Comparison of ENCODE assay signal across 7 mouse cellular contexts in genomic region chr9:70421257-70422056, GRCm38 (mm10). TPM values are rescaled to one million over a fixed set of nuclear protein-coding genes. Genes with fewer than 3 reads are reported as not detected.
DNase-seq lines count a peak whose midpoint lies in the region; ATAC-seq and TF ChIP-seq lines count a peak whose summit lies in the region.

Gene Ccnb2, minus strand, starts transcription at chr9:70421547.

- no peaks in the 10 kb centered on the region for H3K27me3 ChIP-seq in embryonic facial prominence, embryonic 12.5 days
- no peaks in the 10 kb centered on the region for H3K27me3 ChIP-seq in limb, embryonic 11.5 days (ENCODE audit: control insufficient read depth, insufficient read depth, low read length)
- H3K27me3 ChIP-seq in midbrain, embryonic 14.5 days (ENCODE audit: control insufficient read depth, insufficient read depth, low read length): no peaks in the 10 kb centered on the region
- H3K27me3 ChIP-seq in spleen, adult 2 months (ENCODE audit: control insufficient read depth, insufficient read depth, low read length): no peaks in the 10 kb centered on the region

- H3K4me1 ChIP-seq in embryonic facial prominence, embryonic 12.5 days: peaks cover 7% of the 10 kb centered on the region; the same call in 1 of the 2 replicates
- no peaks in the 10 kb centered on the region for H3K4me1 ChIP-seq in limb, embryonic 11.5 days (ENCODE audit: control insufficient read depth, insufficient read depth, low read length)
- H3K4me1 ChIP-seq in midbrain, embryonic 14.5 days (ENCODE audit: control insufficient read depth, insufficient read depth, low read length): 0 out of 2 replicates have a peak, but pooled peaks cover 6% of the 10 kb centered on the region
- H3K4me1 ChIP-seq in spleen, adult 2 months (ENCODE audit: control insufficient read depth, insufficient read depth, insufficient read length): peaks cover 2% of the 10 kb centered on the region

- ATAC-seq in embryonic facial prominence, embryonic 12.5 days (ENCODE audit: insufficient number of reproducible peaks, insufficient read depth, low FRiP score, low TSS enrichment): peak; percentile 92
- peak; percentile 92 for ATAC-seq in limb, embryonic 11.5 days (ENCODE audit: insufficient number of reproducible peaks, low FRiP score, low TSS enrichment, low read depth)
- ATAC-seq in midbrain, embryonic 14.5 days (ENCODE audit: low FRiP score, low TSS enrichment): peak; percentile 92

- peak within 1 kb of the TSS; percentile 73; the same call in 1 of the 2 replicates for H3K27ac ChIP-seq in embryonic facial prominence, embryonic 12.5 days
- peak within 1 kb of the TSS; percentile 67 for H3K27ac ChIP-seq in limb, embryonic 11.5 days (replicated peaks; ENCODE audit: low read depth, low read length)
- H3K27ac ChIP-seq in midbrain, embryonic 14.5 days (replicated peaks; ENCODE audit: low read depth, low read length): no peak within 1 kb of the TSS
- no peak within 1 kb of the TSS for H3K27ac ChIP-seq in spleen, adult 2 months (ENCODE audit: insufficient read depth, low read length)

- H3K4me2 ChIP-seq in embryonic facial prominence, embryonic 12.5 days (replicated peaks): peak within 1 kb of the TSS; percentile 83
- H3K4me2 ChIP-seq in limb, embryonic 11.5 days (ENCODE audit: low read depth, severe bottlenecking): peak within 1 kb of the TSS; percentile 85
- H3K4me2 ChIP-seq in midbrain, embryonic 14.5 days (ENCODE audit: low read length): peak within 1 kb of the TSS; percentile 95

- TF ChIP-seq CTCF in spleen, adult 2 months (IDR thresholded peaks at IDR 0.05; ENCODE audit: extremely low read depth, insufficient read depth, insufficient read length, insufficient replicate concordance): no peak

- peak within 1 kb of the TSS; percentile 73 for H3K4me3 ChIP-seq in embryonic facial prominence, embryonic 12.5 days
- H3K4me3 ChIP-seq in limb, embryonic 11.5 days (ENCODE audit: low read depth, low read length): peak within 1 kb of the TSS; percentile 77
- H3K4me3 ChIP-seq in midbrain, embryonic 14.5 days (replicated peaks; ENCODE audit: low read depth, low read length): peak within 1 kb of the TSS; percentile 41
- peak within 1 kb of the TSS; percentile 66 for H3K4me3 ChIP-seq in spleen, adult 2 months (ENCODE audit: extremely low read depth, insufficient read depth, insufficient read length)

- DNase-seq in adrenal gland, postnatal 14 days: peak; percentile 94
- DNase-seq in heart, adult 11 months: peak; percentile 99
- peak; percentile 80 for DNase-seq in kidney, adult 18-20 months
- peak; percentile 94 for DNase-seq in limb, embryonic 11.5 days (ENCODE audit: low spot score)
- peak; percentile 96 for DNase-seq in midbrain, embryonic 14.5 days
- DNase-seq in spleen, adult 2 months (ENCODE audit: low read depth in 1 of 2, low spot score in 2 of 2): peak; percentile 70 to 83

- TF ChIP-seq POLR2A in spleen, adult 2 months (IDR thresholded peaks at IDR 0.05; ENCODE audit: low read depth, low read length): no peak

- peaks cover 38% of the 10 kb centered on the region for H3K36me3 ChIP-seq in embryonic facial prominence, embryonic 12.5 days
- peaks cover 7% of the 10 kb centered on the region for H3K36me3 ChIP-seq in limb, embryonic 11.5 days (ENCODE audit: control insufficient read depth, insufficient read depth, low read length)
- peaks cover 35% of the 10 kb centered on the region for H3K36me3 ChIP-seq in midbrain, embryonic 14.5 days (ENCODE audit: control insufficient read depth, insufficient read depth, low read length)
- H3K36me3 ChIP-seq in spleen, adult 2 months (ENCODE audit: control insufficient read depth, insufficient read depth, low read length): peaks cover 6% of the 10 kb centered on the region

- no peaks in the 10 kb centered on the region for H3K9me3 ChIP-seq in embryonic facial prominence, embryonic 12.5 days
- H3K9me3 ChIP-seq in limb, embryonic 11.5 days (ENCODE audit: control insufficient read depth, low read length): no peaks in the 10 kb centered on the region
- H3K9me3 ChIP-seq in midbrain, embryonic 14.5 days (ENCODE audit: control insufficient read depth, low read length): no peaks in the 10 kb centered on the region

- H3K9ac ChIP-seq in embryonic facial prominence, embryonic 12.5 days: peak within 1 kb of the TSS; percentile 75
- peak within 1 kb of the TSS; percentile 89 for H3K9ac ChIP-seq in limb, embryonic 11.5 days (ENCODE audit: low read length)
- H3K9ac ChIP-seq in midbrain, embryonic 14.5 days (replicated peaks; ENCODE audit: low read length): 0 out of 2 replicates have a peak within 1 kb of the TSS, but pooled peaks have one; percentile 23

- 4% methylated on average over 45 of the region's 45 CpGs for WGBS in embryonic facial prominence, embryonic 12.5 days
- WGBS in limb, embryonic 11.5 days: 3% methylated on average over 40 of the region's 45 CpGs
- WGBS in midbrain, embryonic 14.5 days: 3% methylated on average over 45 of the region's 45 CpGs
- under 1% methylated on average over 45 of the region's 45 CpGs for WGBS in spleen, adult 2 months

RNA-seq across cellular contexts. Expression of gene Ccnb2, which starts in this region (rescaled TPM):
- 18.8 and 26.1 TPM in 2 replicates for total RNA-seq in adrenal gland, postnatal 14 days (2021)
- 178 and 180 TPM in 2 replicates for polyA plus RNA-seq in embryonic facial prominence, embryonic 12.5 days (2016; fragmentation: Nextera tagmentation; extraction: Ambion mirVana)
- 255 TPM in 2 replicates for polyA plus RNA-seq in limb, embryonic 11.5 days (2014; fragmentation: Nextera tagmentation; extraction: Ambion mirVana)
- 19.5 and 42.9 TPM in 2 replicates for polyA plus RNA-seq in midbrain, embryonic 14.5 days (2014; fragmentation: Nextera tagmentation; extraction: Ambion mirVana)
- 12.3 and 12.9 TPM in 2 replicates for polyA plus RNA-seq in spleen, adult 2 months (2012; rRNA removed)

Comparison
In these comparisons a context has a peak if more than half of its experiments do, and no peak if none do; other contexts are left out.
1. H3K27ac ChIP-seq: peak in embryonic facial prominence, embryonic 12.5 days (single experiment) and limb, embryonic 11.5 days (single experiment); none in midbrain, embryonic 14.5 days (single experiment) and spleen, adult 2 months (single experiment).
2. H3K9ac ChIP-seq: peak in every context shown above with its lines; median percentile 89 in limb, embryonic 11.5 days; 75 in embryonic facial prominence, embryonic 12.5 days; 23 in midbrain, embryonic 14.5 days.
3. Peak in every context shown above with its lines, with median percentiles within 50 percentile points of each other: DNase-seq, ATAC-seq, H3K4me2 ChIP-seq and H3K4me3 ChIP-seq.